Mouse (Mus musculus) ES-E14 (cell line): ENCODE data around the gene Arhgef28. TPM values are rescaled to one million over a fixed set of nuclear protein-coding genes. Genes with fewer than 3 reads are reported as not detected.

Experiments used
- DNase-seq: peaks from one replicate; pipeline ENCODE4 v3.0.0-alpha.2; 2013; ENCODE audit warnings: low read depth, low spot score
- H3K27ac ChIP-seq: 2 replicates; pipeline ENCODE4 v1.5.1; 2012; ENCODE audit warnings: low read depth, mild to moderate bottlenecking, low read length, moderate library complexity, mixed read lengths; ENCODE audit not compliant: poor library complexity, insufficient read depth, severe bottlenecking
- H3K36me3 ChIP-seq: 2 replicates; pipeline ENCODE4 v1.6.1; 2012; ENCODE audit warnings: mild to moderate bottlenecking, low read length, moderate library complexity, mixed read lengths; ENCODE audit not compliant: control insufficient read depth, poor library complexity, insufficient read depth, severe bottlenecking
- H3K4me1 ChIP-seq, 2 experiments: fragments of 150-350 bp in 1 of 2; sonication (generic) in 1 of 2; 2 replicates each; pipeline ENCODE4 v1.6.1; 2012; ENCODE audit warnings: low read length in 2 of 2, mild to moderate bottlenecking in 1 of 2, mixed read lengths in 1 of 2; ENCODE audit not compliant: control insufficient read depth in 2 of 2, insufficient read depth in 2 of 2, poor library complexity in 1 of 2
- H3K4me3 ChIP-seq, 2 experiments: fragments of 150-350 bp in 1 of 2; sonication (generic) in 1 of 2; 2 replicates each; pipeline ENCODE4 v1.5.1; 2012; ENCODE audit warnings: low read length in 2 of 2, low read depth in 1 of 2, mild to moderate bottlenecking in 1 of 2, mixed read lengths in 1 of 2; ENCODE audit not compliant: insufficient read depth in 1 of 2, poor library complexity in 1 of 2, severe bottlenecking in 1 of 2
- H3K9ac ChIP-seq: 2 replicates; pipeline ENCODE4 v1.6.1; 2012; ENCODE audit warnings: low read depth, mild to moderate bottlenecking, low read length, mixed read lengths; ENCODE audit not compliant: poor library complexity, insufficient read depth, severe bottlenecking
- H3K9me3 ChIP-seq: fragments of 150-350 bp; sonication (generic); 2 replicates; pipeline ENCODE4 v1.6.1; 2012; ENCODE audit warnings: low read depth, mild to moderate bottlenecking, low read length; ENCODE audit not compliant: control insufficient read depth, insufficient read depth
- CHD2 ChIP-seq: IDR thresholded peaks from 2 replicates; pipeline ENCODE4 v1.6.1; 2014; ENCODE audit warnings: mild to moderate bottlenecking, low read depth, low read length, inconsistent platforms
- HCFC1 ChIP-seq: IDR thresholded peaks from 2 replicates; pipeline ENCODE4 v1.6.1; 2012; ENCODE audit warnings: low read length, inconsistent platforms, borderline replicate concordance; ENCODE audit not compliant: insufficient read depth
- MAFK ChIP-seq: IDR thresholded peaks from 2 replicates; pipeline ENCODE4 v1.6.1; 2014; ENCODE audit warnings: mild to moderate bottlenecking, low read depth, low read length, inconsistent platforms; ENCODE audit not compliant: insufficient read depth
- ZC3H11A ChIP-seq: IDR thresholded peaks from 2 replicates; pipeline ENCODE4 v1.6.1; 2012; ENCODE audit warnings: low read depth, mild to moderate bottlenecking, inconsistent platforms, low read length, borderline replicate concordance
- ZNF384 ChIP-seq: IDR thresholded peaks from 2 replicates; pipeline ENCODE4 v1.6.1; 2012; ENCODE audit warnings: low read depth, low read length, inconsistent platforms
- in situ Hi-C, 2 experiments: fragments of 600-800 bp; cut with MboI; formaldehyde crosslinking; loops; one replicate each; pipeline ENCODE4 v1.15.1; 2025; ENCODE audit warnings: low sequenced_read_pairs in 2 of 2, inconsistent platforms in 1 of 2; ENCODE audit not compliant: unreplicated experiment in 2 of 2
- total RNA-seq: library from RNA; depleted of rRNA; stranded (reverse); fragments of 300-350 nt; gene quantifications from 2 replicates; pipeline ENCODE4 v1.2.3, GENCODE M21; 2012

The Arhgef28 gene
- total RNA-seq, 1 experiment: 19.0 TPM

- no peaks in the 10 kb centered on the region for H3K9me3 ChIP-seq
- in situ Hi-C loops: no loop called here
These were observed 201.4 kb downstream of the Arhgef28 start for GRCm38 (mm10) chr13:98004647-98005414.

GRCm38 (mm10) chr13:98003690-98004089, 202.5 kb downstream of the Arhgef28 start:
- TF ChIP-seq MAFK (no peak), ZC3H11A (no peak), HCFC1 (no peak), ZNF384 (no peak), CHD2 (no peak)

More at GRCm38 (mm10) chr13:98004647-98005414, 201.4 kb downstream of the Arhgef28 start:
- H3K4me1 ChIP-seq: peaks cover 4 to 11% of the 10 kb centered on the region in 2 experiments; a peak in 2 of 4 replicates
- no peak overlapping the region for H3K27ac ChIP-seq
- TF ChIP-seq ZC3H11A: no peak
- no peak for TF ChIP-seq MAFK
- no peak for TF ChIP-seq CHD2
- TF ChIP-seq HCFC1: no peak
- TF ChIP-seq ZNF384: no peak
- 0 out of 2 replicates have a peak, but pooled peaks cover 2% of the 10 kb centered on the region for H3K36me3 ChIP-seq
- H3K9ac ChIP-seq: no peak overlapping the region
- no peak overlapping the region for H3K4me3 ChIP-seq
- no peak for DNase-seq

GRCm38 (mm10) chr13:98002598-98002997, 203.6 kb downstream of the Arhgef28 start:
- no peak for TF ChIP-seq HCFC1
- TF ChIP-seq CHD2: no peak
- no peak for TF ChIP-seq MAFK
- TF ChIP-seq ZNF384: no peak
- no peak for TF ChIP-seq ZC3H11A
- Histone ChIP-seq H3K4me3 (no peak overlapping the region), H3K27ac (no peak overlapping the region), H3K36me3 (0 out of 2 replicates have a peak, but pooled peaks cover 2% of the 10 kb centered on the region), H3K9me3 (no peaks in the 10 kb centered on the region), H3K9ac (no peak overlapping the region), H3K4me1 (peaks cover 9 to 11% of the 10 kb centered on the region in 2 experiments)
- in situ Hi-C loops: no loop called here
- no peak for DNase-seq

More at GRCm38 (mm10) chr13:98003690-98004089, 202.5 kb downstream of the Arhgef28 start:
- H3K36me3 ChIP-seq: 0 out of 2 replicates have a peak, but pooled peaks cover 2% of the 10 kb centered on the region
- in situ Hi-C loops: no loop called here
- no peak overlapping the region for H3K27ac ChIP-seq
- H3K9me3 ChIP-seq: no peaks in the 10 kb centered on the region
- H3K4me3 ChIP-seq: no peak overlapping the region
- no peak overlapping the region for H3K9ac ChIP-seq
- H3K4me1 ChIP-seq: peaks cover 7 to 11% of the 10 kb centered on the region in 2 experiments; a peak in 3 of 4 replicates
- DNase-seq: no peak

- H3K4me3 ChIP-seq: no peak overlapping the region
- DNase-seq: no peak
- H3K9ac ChIP-seq: no peak overlapping the region
- H3K9me3 ChIP-seq: no peaks in the 10 kb centered on the region
- TF ChIP-seq CHD2 (no peak), ZNF384 (no peak), MAFK (no peak), HCFC1 (no peak), ZC3H11A (no peak)
- 0 out of 2 replicates have a peak, but pooled peaks cover 2% of the 10 kb centered on the region for H3K36me3 ChIP-seq
- H3K27ac ChIP-seq: no peak overlapping the region
- in situ Hi-C loops: no loop called here
- H3K4me1 ChIP-seq: peaks cover 12 to 14% of the 10 kb centered on the region in 2 experiments
These were observed 204.1 kb downstream of the Arhgef28 start for GRCm38 (mm10) chr13:98002121-98002520.
